In the genomic region with DNA sequence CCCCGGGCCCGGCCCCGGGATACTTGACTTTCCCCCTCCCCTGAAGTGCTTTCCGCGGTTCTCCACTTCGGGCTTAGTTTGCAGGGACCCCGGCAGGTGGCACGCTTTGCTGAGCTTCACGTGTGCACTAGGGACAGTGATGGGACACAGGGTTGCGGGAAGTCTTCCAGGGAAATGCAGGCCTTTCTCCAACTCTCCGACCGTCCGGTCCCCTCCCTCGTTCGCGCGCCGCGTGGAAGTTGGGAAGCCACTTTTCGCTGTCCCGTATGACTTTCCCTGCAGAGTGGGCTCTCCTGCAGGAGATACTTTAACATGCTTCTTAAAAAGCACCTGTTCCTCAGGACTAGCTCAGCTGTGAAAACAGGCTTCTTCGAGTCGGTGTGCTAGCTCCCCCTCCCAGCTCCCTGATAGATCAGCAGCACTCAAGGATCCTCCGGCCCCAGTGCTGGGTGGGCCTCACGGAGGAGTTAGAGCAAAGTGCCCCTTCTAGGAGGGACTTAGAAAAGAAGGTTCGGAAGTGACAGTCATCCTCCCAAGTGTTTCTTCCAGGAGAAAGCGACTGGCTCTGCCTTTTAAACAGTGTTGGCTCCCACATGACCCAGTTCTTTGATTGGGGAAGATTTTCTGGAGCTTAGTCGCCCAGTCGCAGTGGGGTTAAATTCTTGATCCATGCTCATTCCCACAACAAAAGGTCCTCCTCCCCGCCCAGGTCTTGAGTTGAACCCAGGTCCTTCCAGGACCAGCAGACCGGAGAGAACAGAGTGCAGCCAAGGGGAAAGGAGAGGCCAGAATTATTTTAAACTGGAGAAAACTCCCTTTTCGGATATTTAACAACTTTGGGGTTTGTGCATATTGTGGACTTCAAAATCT, we compare ENCODE assay signal across 7 mouse cellular contexts. TPM values are rescaled to one million over a fixed set of nuclear protein-coding genes. Genes with fewer than 3 reads are reported as not detected.
A peak's percentile ranks its signal among the peaks of the same experiment; 100 is the strongest.
DNase-seq lines count a peak whose midpoint lies in the region; ATAC-seq lines count a peak whose summit lies in the region.

No protein-coding gene starts in this region.

- ATAC-seq in CD4-positive, CD25-positive, alpha-beta regulatory T cell, adult 4 months: peak; percentile 16
- 0 out of 2 replicates have a peak, but pooled peaks have one; percentile 1 for ATAC-seq in granulocyte monocyte progenitor cell, adult 5-6 weeks (replicated peaks; ENCODE audit: poor library complexity, severe bottlenecking)
- peak; percentile 26 for ATAC-seq in stomach, embryonic 16.5 days (ENCODE audit: insufficient read depth, low FRiP score)

- peak overlapping the region; percentile 89 for H3K27ac ChIP-seq in stomach, embryonic 16.5 days (ENCODE audit: low read length)

- DNase-seq in 3T3-L1 (ENCODE audit: low read depth, low spot score): peak; percentile 33
- peak; percentile 6 for DNase-seq in cerebellum, adult 11-12 months
- DNase-seq in kidney, adult 9 months: peak; percentile 83

- 5% methylated on average over 32 of the region's 32 CpGs for WGBS in stomach, embryonic 16.5 days

- H3K9ac ChIP-seq in stomach, embryonic 16.5 days (ENCODE audit: low read length): peak overlapping the region; percentile 85

- peaks cover 48% of the 10 kb centered on the region for H3K36me3 ChIP-seq in megakaryocyte, embryonic 14.5 days (replicated peaks; ENCODE audit: low read length)
- no peaks in the 10 kb centered on the region for H3K36me3 ChIP-seq in stomach, embryonic 16.5 days (ENCODE audit: control insufficient read depth, insufficient read depth, low read length)

- peak overlapping the region; percentile 99 for H3K4me3 ChIP-seq in megakaryocyte, embryonic 14.5 days (replicated peaks)
- H3K4me3 ChIP-seq in stomach, embryonic 16.5 days (replicated peaks; ENCODE audit: low read length): peak overlapping the region; percentile 78

- peak overlapping the region; percentile 72 for H3K4me2 ChIP-seq in stomach, embryonic 16.5 days (ENCODE audit: low read depth, low read length)

- no peaks in the 10 kb centered on the region for H3K27me3 ChIP-seq in megakaryocyte, embryonic 14.5 days (replicated peaks)
- 0 out of 2 replicates have a peak, but pooled peaks cover 3% of the 10 kb centered on the region for H3K27me3 ChIP-seq in stomach, embryonic 16.5 days (ENCODE audit: control insufficient read depth, insufficient read depth, low read length)

- no peaks in the 10 kb centered on the region; the same call in 1 of the 2 replicates for H3K9me3 ChIP-seq in megakaryocyte, embryonic 14.5 days
- H3K9me3 ChIP-seq in stomach, embryonic 16.5 days (replicated peaks; ENCODE audit: control insufficient read depth, low read length): no peaks in the 10 kb centered on the region

- peaks cover 62% of the 10 kb centered on the region for H3K4me1 ChIP-seq in megakaryocyte, embryonic 14.5 days
- peaks cover 5% of the 10 kb centered on the region; the same call in 1 of the 2 replicates for H3K4me1 ChIP-seq in stomach, embryonic 16.5 days (ENCODE audit: control insufficient read depth, insufficient read depth, low read length)

RNA-seq across cellular contexts. Expression of gene Itga6, which starts 42.4 kb away (rescaled TPM):
- 10 to 100 TPM; 49.6 to 77.1 TPM for polyA plus RNA-seq in CD4-positive, CD25-positive, alpha-beta regulatory T cell, adult 4 months (2017; shearing (Covaris generic))
- total RNA-seq in granulocyte monocyte progenitor cell, adult 5-6 weeks (2014; fragmentation: Nextera tagmentation): 32.9 and 48.6 TPM in 2 replicates
- total RNA-seq in granulocyte monocyte progenitor cell, adult 5-6 weeks (2017): 46.9 and 59.7 TPM in 2 replicates
- 75.0 and 110 TPM in 2 replicates for polyA plus RNA-seq in megakaryocyte, embryonic 14.5 days (2012; ENCODE audit: insufficient read depth, low replicate concordance)
- 40.7 and 47.1 TPM in 2 replicates for polyA plus RNA-seq in stomach, embryonic 16.5 days (2015; fragmentation: Nextera tagmentation; extraction: Ambion mirVana)

Comparison
In these comparisons a context has a peak if more than half of its experiments do, and no peak if none do; other contexts are left out.
1. Peak in every context shown above with its lines: DNase-seq, ATAC-seq, H3K4me3 ChIP-seq and H3K27ac ChIP-seq.
2. DNase-seq: peak in every context shown above with its lines; median percentile 83 in kidney, adult 9 months; 33 in 3T3-L1; 6 in cerebellum, adult 11-12 months.